Comparison of ENCODE assay signal across 11 mouse cellular contexts in the genomic region with DNA sequence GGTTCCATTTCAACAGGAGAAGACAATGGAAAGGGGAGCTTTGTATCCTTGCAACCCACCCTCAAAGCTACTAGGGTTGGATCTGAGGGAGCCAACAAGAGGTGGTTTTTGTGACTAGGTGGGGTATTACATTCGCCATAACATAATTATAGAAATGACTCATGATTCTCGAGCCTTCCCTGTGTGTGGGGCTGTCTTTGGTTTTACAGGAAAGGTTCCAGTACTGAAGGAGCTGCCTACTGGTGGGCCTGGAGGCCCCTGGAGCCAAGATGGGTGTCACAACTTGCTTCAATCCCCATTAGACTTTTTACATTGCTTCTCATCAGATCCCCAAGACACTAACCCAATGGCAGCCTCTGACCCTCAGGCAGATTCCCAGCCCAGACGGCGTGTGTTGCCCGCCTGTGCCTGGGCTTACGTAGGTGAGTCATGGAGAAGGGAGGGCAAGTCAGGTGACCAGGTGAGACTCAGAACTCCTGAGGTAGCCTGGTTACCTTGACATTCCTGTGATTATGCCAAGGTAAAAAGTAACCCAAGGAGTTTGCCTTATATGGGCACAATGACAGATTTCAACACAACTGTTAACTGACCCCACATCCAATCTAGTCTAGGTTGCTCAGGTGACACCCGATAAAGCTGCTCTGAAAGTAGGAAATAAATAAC. TPM values are rescaled to one million over a fixed set of nuclear protein-coding genes. Genes with fewer than 3 reads are reported as not detected.
DNase-seq lines count a peak whose midpoint lies in the region; ATAC-seq and TF ChIP-seq lines count a peak whose summit lies in the region.
"Had no signal": no experiment of that assay in that cellular context is flagged by ENCODE, and none has a peak within 500 bp of the region (broad histone marks: within the 10 kb centered on the region; RNA-seq: fewer than 3 reads in every experiment).

No protein-coding gene starts in this region.

- H3K36me3 ChIP-seq in heart, embryonic 13.5 days, result peaks cover 43% of the 10 kb centered on the region
- H3K36me3 ChIP-seq in lung, postnatal 0 days (ENCODE audit: insufficient read depth, low read length), result 0 out of 2 replicates have a peak, but pooled peaks cover 5% of the 10 kb centered on the region
- H3K36me3 ChIP-seq: midbrain, embryonic 15.5 days had no signal

- no peak overlapping the region for H3K4me2 ChIP-seq in heart, embryonic 13.5 days
- no peak overlapping the region for H3K4me2 ChIP-seq in lung, postnatal 0 days (replicated peaks; ENCODE audit: low read depth, low read length)
- H3K4me2 ChIP-seq: midbrain, embryonic 15.5 days had no signal

- 79% methylated on average over 7 of the region's 7 CpGs for WGBS in heart, embryonic 13.5 days
- 59% methylated on average over 7 of the region's 7 CpGs for WGBS in lung, postnatal 0 days

- H3K9me3 ChIP-seq in heart, embryonic 13.5 days, result no peaks in the 10 kb centered on the region
- H3K9me3 ChIP-seq in lung, postnatal 0 days (ENCODE audit: low read length), result no peaks in the 10 kb centered on the region
- H3K9me3 ChIP-seq: midbrain, embryonic 15.5 days had no signal

- ATAC-seq in heart, embryonic 13.5 days (ENCODE audit: extremely low read depth, insufficient number of reproducible peaks, low FRiP score, low TSS enrichment), result no peak
- peak; percentile 92 for ATAC-seq in lung, postnatal 0 days
- ATAC-seq: midbrain, embryonic 15.5 days had no signal

- no peak overlapping the region for H3K4me3 ChIP-seq in heart, embryonic 13.5 days
- no peak overlapping the region for H3K4me3 ChIP-seq in lung, postnatal 0 days (ENCODE audit: low read depth, low read length)
- H3K4me3 ChIP-seq: midbrain, embryonic 15.5 days had no signal

- peak overlapping the region; percentile 77 for H3K27ac ChIP-seq in heart, embryonic 13.5 days (replicated peaks)
- H3K27ac ChIP-seq in lung, postnatal 0 days (ENCODE audit: low read length), result peak overlapping the region; percentile 86
- H3K27ac ChIP-seq: midbrain, embryonic 15.5 days had no signal

- DNase-seq in heart, adult 11 months, result no peak
- peak; percentile 69 for DNase-seq in NIH3T3 (ENCODE audit: low read depth)
- peak; percentile 67 to 91 for DNase-seq in kidney, adult 8-10 months
- DNase-seq in lung, postnatal 0 days (ENCODE audit: low spot score), result peak; percentile 94
- DNase-seq in Muller cell, postnatal 12 days (ENCODE audit: inconsistent ontology term), result no peak
- no peak for DNase-seq in right cerebral cortex, postnatal 36 days (ENCODE audit: low spot score in 2 of 2)
- DNase-seq in spleen, postnatal 10 days (ENCODE audit: low spot score in 2 of 2), result no peak
- DNase-seq: adrenal gland, postnatal 25 days had no signal

- TF ChIP-seq EP300 in lung, postnatal 0 days (IDR thresholded peaks at IDR 0.05), result peak; percentile 75

- TF ChIP-seq CTCF in lung, postnatal 0 days (IDR thresholded peaks at IDR 0.05), result no peak

- H3K4me1 ChIP-seq in heart, embryonic 13.5 days, result peaks cover 79% of the 10 kb centered on the region
- H3K4me1 ChIP-seq in lung, postnatal 0 days (ENCODE audit: insufficient read depth, low read depth, low read length), result peaks cover 23% of the 10 kb centered on the region
- H3K4me1 ChIP-seq: midbrain, embryonic 15.5 days had no signal

- no peaks in the 10 kb centered on the region for H3K27me3 ChIP-seq in heart, embryonic 13.5 days (replicated peaks)
- no peaks in the 10 kb centered on the region for H3K27me3 ChIP-seq in lung, postnatal 0 days (replicated peaks; ENCODE audit: insufficient read depth, low read length)
- H3K27me3 ChIP-seq: CH12.LX; midbrain, embryonic 15.5 days had no signal

- peak overlapping the region; percentile 15 for H3K9ac ChIP-seq in heart, embryonic 13.5 days
- H3K9ac ChIP-seq in lung, postnatal 0 days (replicated peaks; ENCODE audit: low read depth), result no peak overlapping the region
- H3K9ac ChIP-seq: midbrain, embryonic 15.5 days had no signal

RNA-seq across cellular contexts. Expression of gene Actn4, which starts 31.0 kb away (rescaled TPM):
- polyA plus RNA-seq in heart, embryonic 13.5 days (2015; fragmentation: Nextera tagmentation; extraction: Ambion mirVana), result 259 and 266 TPM in 2 replicates
- polyA plus RNA-seq in lung, postnatal 0 days (2015; fragmentation: Nextera tagmentation; extraction: Ambion mirVana), result 202 and 218 TPM in 2 replicates

RNA-seq across cellular contexts. Expression of gene Capn12, which starts 49.9 kb away (rescaled TPM):
- 0.15 and 0.38 TPM in 2 replicates for polyA plus RNA-seq in heart, embryonic 13.5 days (2015; fragmentation: Nextera tagmentation; extraction: Ambion mirVana)
- 0.27 and 0.33 TPM in 2 replicates for polyA plus RNA-seq in lung, postnatal 0 days (2015; fragmentation: Nextera tagmentation; extraction: Ambion mirVana)

RNA-seq across cellular contexts. Expression of gene Eif3k, which starts 50.5 kb away (rescaled TPM):
- polyA plus RNA-seq in heart, embryonic 13.5 days (2015; fragmentation: Nextera tagmentation; extraction: Ambion mirVana), result 257 and 300 TPM in 2 replicates
- 287 and 294 TPM in 2 replicates for polyA plus RNA-seq in lung, postnatal 0 days (2015; fragmentation: Nextera tagmentation; extraction: Ambion mirVana)

RNA-seq across cellular contexts. Expression of gene Map4k1, which starts 50.7 kb away (rescaled TPM):
- 3.4 and 5.3 TPM in 2 replicates for polyA plus RNA-seq in heart, embryonic 13.5 days (2015; fragmentation: Nextera tagmentation; extraction: Ambion mirVana)
- polyA plus RNA-seq in lung, postnatal 0 days (2015; fragmentation: Nextera tagmentation; extraction: Ambion mirVana), result 2.0 and 3.5 TPM in 2 replicates

Comparison
In these comparisons a context has a peak if more than half of its experiments do, and no peak if none do; other contexts are left out.
1. DNase-seq: peak in NIH3T3 (single experiment), kidney, adult 8-10 months (2 of 2) and lung, postnatal 0 days (single experiment); none in heart, adult 11 months (single experiment), Muller cell, postnatal 12 days (single experiment), right cerebral cortex, postnatal 36 days (0 of 2) and spleen, postnatal 10 days (0 of 2).